Mouse (Mus musculus) small intestine, adult 2 months (tissue): Measurements from ENCODE around the gene 1700020N01Rik.

ENCODE experiments used
- CTCF ChIP-seq: fragments of 200-500 bp; IDR thresholded peaks from 2 replicates; pipeline ENCODE4 v1.5.1; 2012; ENCODE audit warnings: low read depth, mild to moderate bottlenecking, control low read depth, inconsistent platforms, low read length, moderate library complexity, mixed read lengths; ENCODE audit not compliant: insufficient replicate concordance, insufficient read length; ENCODE audit errors: extremely low read depth
- POLR2A ChIP-seq: fragments of 200-500 bp; IDR thresholded peaks from 2 replicates; pipeline ENCODE4 v1.6.1; 2012; ENCODE audit warnings: low read depth, mild to moderate bottlenecking, control low read depth, inconsistent platforms, low read length, moderate library complexity

DNA sequence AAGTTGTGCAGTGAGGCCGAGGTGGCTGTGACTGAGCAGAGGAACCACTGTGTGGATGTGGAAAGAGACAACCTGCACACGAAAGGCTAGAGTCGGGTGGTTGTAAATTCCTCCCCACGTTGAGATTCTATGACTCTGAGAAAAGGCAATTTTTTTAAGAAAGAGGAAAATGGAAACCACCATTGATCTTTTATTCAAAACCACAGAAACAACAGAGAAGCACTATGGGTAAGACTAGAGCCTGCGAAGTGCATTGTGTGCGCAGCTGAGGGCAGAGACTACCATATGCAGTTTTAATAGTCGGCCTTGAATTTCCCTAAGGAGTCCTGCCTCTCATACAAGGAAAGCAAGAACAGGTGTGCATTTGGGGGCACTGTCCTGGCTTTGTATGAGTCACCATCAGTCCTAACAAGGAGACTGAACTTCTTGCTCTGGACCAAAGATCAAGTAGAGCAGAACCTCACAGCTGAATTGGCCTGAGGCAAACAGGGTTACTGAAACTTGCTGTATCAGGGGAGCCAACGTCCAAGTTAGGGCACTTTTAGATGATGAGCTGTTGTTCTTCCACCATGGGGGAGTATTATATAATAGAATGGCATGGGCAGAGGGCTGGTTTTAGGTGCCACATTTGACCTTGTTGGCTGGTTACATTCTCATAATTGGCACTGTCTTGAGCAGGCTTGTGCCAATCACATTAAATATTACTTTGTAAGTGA is 39.8 kb upstream of the 1700020N01Rik start:
- no peak for TF ChIP-seq POLR2A
- TF ChIP-seq CTCF, result no peak
